Mouse (Mus musculus): ENCODE measurements around the gene Rin2. TPM values are rescaled to one million over a fixed set of nuclear protein-coding genes. Genes with fewer than 3 reads are reported as not detected.

Rin2 gene
- total RNA-seq (2015; ENCODE audit: low replicate concordance) (4.8 and 16.3 TPM in 2 replicates), total RNA-seq (2017; ENCODE audit: low replicate concordance) (4.3 and 6.3 TPM in 2 replicates)

DNA sequence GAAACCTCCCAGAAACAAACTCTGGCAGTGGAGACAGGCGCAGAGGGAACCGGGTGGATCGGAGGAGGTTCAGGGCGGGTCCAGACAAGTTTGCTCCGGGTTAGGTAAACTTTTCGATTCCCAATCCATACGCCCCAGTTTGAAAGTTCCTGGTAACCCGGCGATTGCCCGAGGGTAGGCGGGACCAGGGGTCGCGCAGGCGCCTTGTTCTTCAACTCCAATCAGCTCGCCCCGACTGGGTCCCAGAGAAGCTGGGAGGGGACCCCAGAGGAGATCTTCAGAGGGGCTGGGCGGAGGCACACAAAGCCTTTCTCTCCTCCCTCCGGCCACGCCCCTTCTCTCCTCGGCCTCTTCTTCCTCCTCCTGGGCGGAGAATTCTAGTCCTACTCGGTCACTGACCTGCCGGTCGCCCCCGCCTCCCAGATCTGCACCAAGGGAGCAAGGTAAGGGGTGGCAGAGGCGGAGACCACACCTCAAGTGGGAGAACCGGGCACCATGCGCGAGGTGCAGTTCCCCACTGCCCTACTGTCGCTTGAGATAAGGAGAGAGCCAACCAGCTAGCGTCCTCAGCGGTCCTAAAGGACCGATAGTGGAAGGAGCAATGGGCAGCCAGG lies at the start of gene Rin2:
TSS of gene Rin2 (plus strand) at position 74 of the 614 bp plus-strand sequence.
- no peak for ATAC-seq (replicated peaks; ENCODE audit: low FRiP score, poor library complexity, severe bottlenecking)

DNA sequence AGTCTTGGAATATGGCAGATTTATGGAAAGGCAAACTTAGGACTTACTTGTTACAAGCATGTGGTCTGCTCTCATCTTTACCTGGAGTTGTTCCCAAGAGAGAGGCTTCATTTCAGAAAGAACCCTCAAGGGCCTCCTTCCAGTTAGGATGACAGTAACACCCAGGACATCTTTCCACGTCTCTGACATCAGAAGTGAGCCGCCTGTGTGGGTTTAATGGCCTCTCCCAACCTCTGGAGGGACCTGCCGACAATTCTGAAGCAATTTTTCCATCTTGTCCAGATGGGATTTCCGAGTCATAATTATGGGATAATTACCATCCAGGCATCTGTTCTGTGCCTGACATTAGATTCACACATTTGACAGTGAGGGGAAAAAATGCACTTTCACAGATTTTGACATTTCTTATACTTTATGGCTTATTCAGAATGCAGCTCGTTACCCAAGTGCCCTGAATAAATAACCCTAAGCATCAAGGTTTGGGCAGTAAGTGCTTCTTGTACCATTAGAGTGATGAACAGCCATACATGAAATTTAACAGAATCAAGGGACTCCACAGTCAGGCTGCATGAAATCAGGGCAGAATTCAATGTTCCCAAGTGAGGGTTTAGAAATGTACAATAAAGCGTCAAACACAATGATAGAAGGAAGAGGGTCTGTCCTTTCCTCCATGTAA lies 43.8 kb upstream of the Rin2 start:
- ATAC-seq (replicated peaks; ENCODE audit: low FRiP score, poor library complexity, severe bottlenecking), result no peak

DNA sequence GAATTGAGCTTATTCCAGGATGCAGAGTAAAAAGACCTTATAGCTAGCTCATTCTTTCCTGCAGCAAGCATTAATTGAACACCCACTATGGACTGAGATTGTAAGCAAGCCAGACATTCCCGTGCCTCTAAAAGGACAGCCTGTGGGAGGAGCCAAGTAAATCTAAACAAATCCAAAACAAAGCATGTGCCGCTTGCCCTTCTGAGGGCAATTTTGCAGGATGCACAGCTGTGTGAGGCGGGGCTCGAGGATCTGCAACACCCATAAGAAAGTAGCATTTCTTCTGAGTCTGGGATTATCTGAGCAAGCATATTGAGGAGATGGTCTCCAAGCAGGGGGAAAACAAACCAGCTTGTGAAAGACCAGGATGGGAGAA lies 43.2 kb upstream of the Rin2 start:
- no peak for ATAC-seq (replicated peaks; ENCODE audit: low FRiP score, poor library complexity, severe bottlenecking)

DNA sequence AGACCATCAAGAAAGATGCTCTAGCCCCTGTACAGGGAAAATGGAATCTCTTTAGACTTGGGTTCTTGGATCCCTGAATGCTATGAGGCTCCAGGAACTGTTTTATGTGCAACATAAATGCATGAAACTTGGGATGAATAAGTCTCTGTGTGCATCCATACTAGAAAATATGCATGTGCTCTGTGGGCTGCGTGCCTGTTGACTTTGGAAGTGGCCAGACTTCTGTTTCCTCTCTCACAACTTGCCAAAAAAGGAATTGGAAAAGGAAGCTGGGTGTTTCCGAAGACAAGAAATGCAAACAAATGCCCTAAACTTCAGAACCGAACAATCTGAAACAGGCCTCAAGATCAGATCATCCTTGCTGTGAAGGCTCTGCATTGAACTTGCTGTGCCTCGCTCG lies 41.2 kb upstream of the Rin2 start:
- ATAC-seq (replicated peaks; ENCODE audit: low FRiP score, poor library complexity, severe bottlenecking), result no peak

DNA sequence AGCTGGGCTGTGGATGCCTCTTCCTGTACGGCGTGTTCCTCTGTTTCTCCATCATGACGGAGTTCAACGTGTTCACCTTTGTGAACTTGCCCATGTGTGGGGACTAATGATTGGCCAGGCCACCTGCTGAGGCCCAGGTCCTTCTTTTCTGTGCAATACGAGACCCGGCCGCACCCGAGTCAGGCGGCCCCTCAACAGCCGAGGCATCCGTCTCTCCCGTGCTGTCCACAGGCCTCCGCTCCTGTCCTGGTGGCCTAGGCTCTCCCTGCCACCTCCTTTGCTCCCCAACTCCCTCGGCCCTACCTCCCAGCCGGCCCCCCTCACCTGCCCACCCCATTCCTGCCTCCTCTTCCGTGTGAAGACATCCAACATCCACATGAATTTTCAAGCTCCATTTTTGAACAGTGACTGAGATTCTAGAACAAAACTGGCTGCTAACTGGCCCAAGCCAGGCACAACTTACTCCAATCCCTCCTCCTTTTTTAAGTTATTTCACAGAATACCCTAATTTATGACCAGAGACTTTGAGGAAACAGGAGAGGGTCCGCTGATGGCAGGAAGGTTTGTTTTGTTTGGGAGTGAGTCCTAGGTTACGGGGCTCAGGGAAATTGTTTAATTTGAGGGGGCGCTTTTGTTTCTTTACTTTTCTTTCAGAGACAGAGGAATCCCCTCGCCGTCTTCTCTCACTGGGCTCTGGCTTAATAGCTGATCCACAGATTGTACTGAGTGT lies 34.6 kb upstream of the Rin2 start:
- no peak for ATAC-seq (replicated peaks; ENCODE audit: low FRiP score, poor library complexity, severe bottlenecking)

DNA sequence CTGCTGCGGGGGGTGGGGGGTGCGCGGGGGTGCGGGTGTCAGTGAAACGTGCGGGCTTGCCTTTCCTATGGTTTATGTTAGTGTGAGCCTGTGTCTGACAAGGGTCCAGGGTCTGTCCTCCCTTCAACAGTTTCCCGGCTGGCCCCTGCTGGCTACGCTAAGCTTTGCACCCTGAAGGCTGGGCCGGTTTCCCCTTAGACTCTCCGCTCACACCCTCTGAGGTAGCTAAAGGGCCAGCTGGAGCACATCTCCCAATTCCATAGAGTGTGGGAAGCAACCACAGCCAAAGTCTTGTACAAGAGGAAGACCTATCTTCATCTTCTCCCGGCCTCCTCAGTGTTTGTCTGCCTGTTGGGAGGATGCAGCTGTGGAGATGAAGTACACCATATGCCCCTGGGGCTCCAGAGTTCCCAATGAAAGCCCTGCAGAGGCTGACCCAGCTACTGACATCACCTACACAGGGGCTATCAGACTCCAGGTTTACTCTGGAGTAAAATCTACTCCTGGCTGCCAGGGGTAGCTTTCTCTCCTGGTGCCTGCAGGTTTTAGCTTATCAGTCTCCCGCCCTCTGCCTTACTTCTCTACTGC lies 19.5 kb upstream of the Rin2 start:
- no peak for ATAC-seq (replicated peaks; ENCODE audit: low FRiP score, poor library complexity, severe bottlenecking)

DNA sequence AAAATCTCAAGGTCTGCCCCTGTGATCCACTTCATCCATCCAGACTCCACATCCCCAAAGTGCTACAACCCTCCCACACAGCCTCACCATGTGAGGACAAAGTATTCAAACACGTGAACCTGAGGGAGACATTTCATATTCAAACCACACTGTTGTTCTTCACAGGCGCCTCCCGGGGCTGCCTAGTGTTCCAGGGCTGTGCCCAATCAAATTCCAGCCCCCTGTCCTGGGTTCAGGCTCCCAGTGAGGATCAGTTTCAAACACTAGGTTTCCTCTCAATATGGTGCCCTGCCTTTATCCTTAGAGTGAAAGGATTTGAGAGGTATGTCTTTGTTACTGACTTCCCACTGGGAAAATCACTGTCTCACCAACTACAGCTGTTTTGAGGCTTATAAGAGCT lies 18.9 kb upstream of the Rin2 start:
- no peak for ATAC-seq (replicated peaks; ENCODE audit: low FRiP score, poor library complexity, severe bottlenecking)

DNA sequence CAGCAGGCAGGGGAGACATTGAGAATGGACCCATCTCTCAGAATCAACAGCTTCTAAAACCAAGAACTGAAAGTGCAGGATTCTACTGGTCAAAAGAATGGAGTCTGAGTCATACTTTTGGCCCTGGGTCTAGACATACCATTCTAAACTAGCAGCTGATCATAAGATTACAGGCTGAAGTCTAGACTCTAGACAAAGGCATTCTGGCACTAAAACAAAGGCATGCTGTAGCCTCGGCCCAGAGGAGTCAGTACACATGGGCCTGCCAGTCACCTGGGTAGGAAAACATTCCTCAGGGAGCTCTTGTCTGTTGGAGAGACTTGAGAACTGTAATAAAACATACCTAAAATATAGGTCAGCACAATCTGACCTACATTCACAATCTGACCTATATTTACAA lies 18.3 kb upstream of the Rin2 start:
- no peak for ATAC-seq (replicated peaks; ENCODE audit: low FRiP score, poor library complexity, severe bottlenecking)

DNA sequence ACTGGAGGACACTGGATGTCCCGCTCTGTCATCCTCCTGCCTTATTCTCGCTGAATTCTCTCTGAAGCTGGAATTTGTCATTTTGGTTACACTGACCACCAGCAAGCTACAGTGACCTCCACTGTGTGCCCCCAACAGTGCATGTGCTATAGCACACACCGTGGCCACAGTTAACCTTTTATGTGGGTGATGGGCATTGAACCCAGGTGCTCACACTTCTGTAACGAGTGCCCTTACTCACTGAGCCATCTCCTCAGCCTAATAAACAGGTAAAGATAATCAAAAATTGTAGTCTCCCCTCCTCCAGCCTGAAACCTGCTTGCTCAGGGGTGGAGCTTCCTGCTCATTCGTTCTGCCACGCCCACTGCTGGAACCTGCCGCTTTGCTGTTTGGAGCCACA lies 13.8 kb upstream of the Rin2 start:
- ATAC-seq (replicated peaks; ENCODE audit: low FRiP score, poor library complexity, severe bottlenecking), result no peak

DNA sequence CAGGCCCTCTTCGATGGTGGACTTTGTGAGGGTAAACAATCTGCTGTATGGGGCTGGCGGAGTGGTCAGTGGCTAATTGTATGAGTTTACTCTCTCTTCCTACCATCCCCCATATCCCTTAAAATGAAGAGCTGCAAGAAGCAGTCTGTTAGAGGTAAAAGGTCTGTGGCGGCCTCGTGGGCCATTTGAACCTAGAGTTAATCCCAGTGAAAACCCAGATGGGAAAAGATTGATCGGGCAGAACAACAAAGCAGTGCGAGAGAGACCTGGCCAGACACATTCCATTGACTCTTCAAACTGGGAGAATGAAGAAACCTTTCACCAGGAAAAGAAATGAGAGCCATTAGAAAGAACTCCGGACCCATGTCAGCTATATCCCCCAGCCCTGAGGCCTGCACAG lies 11.1 kb upstream of the Rin2 start:
- ATAC-seq (replicated peaks; ENCODE audit: low FRiP score, poor library complexity, severe bottlenecking), result no peak

DNA sequence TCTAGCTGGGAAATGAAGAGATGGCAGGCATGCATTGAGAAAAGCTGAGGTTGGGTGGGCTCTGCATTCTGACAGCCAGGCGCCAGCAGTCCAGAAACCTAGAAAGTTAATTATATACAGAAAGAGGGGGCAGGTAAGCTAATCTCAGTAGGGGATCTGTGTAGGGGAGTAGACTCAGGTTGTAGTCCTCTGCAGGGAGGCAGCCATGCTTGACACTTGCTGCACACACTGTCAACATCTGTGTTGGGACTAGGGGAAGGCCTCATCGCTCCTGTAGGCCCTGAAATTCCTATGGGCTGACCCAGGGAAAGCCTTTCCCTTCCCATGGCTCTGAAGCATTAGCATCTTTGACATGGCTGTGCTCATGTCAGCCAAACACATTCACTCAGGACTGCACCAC lies 10.7 kb upstream of the Rin2 start:
- no peak for ATAC-seq (replicated peaks; ENCODE audit: low FRiP score, poor library complexity, severe bottlenecking)

DNA sequence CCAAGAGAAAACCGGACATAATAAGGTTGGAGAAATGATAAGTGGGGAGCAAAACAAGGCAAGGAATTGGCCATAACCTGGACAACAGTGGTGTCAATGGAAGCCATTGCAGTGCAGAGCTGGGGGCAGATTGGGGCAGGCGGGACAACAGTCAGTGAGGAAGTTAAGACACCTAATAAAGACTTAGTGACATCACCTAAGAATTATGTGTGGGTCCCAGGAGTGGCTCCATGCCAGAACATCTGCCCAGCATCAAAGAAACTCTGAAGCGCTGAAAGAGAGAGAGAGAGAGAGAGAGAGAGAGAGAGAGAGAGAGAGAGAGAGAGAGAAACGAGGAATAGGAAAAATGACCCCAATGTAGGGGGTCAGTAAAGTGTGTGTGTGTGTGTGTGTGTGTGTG lies 6.9 kb upstream of the Rin2 start:
- no peak for ATAC-seq (replicated peaks; ENCODE audit: low FRiP score, poor library complexity, severe bottlenecking)

DNA sequence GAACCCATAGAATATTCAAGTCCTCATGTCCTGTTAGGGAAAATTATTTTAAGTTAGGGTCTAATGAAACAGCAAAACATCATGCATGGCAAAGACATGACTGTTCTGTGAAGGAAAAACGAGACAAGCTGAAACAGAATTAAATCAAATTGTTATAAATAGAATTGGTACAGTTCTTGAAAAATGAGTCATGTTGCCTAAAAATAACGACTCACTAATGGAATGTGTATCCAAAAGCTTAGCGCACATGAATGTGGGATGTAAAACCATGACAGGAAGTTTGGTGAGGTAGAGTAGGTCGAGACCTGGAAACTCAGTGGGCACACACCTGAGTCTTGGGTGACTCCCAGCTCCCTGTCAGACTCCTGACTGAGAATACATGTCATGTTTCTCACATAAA lies 4.9 kb upstream of the Rin2 start:
- ATAC-seq (replicated peaks; ENCODE audit: low FRiP score, poor library complexity, severe bottlenecking), result no peak

DNA sequence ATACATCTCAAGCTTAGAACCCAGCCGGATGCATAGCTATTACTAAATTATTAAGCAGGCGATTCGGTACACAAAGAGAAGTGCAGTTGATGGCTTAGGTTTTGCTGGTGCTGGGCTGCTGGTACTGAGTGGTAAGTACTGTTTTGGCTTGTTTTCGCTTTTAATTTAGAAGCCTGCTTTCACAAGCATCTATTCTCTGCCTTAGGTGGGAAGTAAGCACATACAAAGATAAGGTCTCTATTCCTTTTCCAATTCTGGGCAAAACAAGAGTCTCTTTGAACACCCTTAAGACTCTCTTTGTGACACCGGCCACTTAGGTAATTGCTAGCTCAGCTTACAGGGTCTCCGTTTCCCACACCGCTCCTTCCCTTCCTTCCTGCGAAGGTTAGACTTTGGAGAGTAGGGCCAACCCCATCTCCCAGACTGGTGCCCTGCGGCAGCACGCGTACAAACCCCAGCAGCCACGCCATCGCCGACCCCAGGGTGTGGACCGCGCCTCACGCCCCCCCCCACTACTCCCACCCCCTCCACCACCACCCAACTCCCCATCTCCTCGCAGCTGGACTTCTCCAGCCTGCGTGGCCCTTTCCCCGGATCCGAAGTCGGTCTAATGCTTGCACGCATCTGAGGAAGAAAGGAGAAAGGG lies 396 bp upstream of the Rin2 start:
- ATAC-seq (replicated peaks; ENCODE audit: low FRiP score, poor library complexity, severe bottlenecking), result no peak

DNA sequence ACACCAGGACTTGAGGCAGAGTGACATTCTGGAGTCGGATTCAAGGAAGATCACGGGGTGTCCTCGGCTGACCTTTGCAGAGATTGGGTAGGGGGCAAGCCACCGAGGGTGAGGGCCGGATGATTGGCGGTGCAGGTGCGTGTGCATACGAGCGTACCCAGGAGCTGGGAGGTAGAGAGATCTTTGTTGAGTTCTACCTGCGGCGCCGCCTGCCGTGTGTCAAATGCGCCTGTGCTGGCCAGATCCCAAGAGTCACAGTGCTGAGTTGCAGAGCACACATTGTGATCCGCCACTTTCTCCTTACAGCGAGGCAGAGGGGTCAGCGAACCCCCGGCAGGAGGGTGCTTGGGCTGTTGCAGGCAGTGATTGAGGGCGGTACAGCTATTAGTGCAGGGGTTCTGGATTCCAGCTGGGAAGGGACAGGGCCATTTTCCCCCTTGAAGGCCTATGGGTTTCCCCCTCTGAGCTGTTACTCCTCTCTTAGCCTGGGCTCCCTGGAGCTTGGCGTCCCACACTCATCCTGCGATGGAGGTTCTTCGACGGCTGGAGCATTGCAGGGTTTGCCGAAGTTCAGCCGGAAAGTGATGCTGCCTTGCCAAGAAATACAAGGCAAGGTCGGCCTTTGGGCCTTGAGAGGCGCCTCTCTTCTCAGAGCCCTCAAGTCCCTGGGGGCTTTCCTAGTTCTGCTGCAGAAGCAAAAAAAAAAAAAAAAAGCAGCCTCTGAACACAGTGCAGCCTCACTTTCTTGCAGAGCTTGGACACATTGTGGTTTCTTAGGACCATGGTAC lies 935 bp downstream of the Rin2 start:
- ATAC-seq (replicated peaks; ENCODE audit: low FRiP score, poor library complexity, severe bottlenecking), result no peak

DNA sequence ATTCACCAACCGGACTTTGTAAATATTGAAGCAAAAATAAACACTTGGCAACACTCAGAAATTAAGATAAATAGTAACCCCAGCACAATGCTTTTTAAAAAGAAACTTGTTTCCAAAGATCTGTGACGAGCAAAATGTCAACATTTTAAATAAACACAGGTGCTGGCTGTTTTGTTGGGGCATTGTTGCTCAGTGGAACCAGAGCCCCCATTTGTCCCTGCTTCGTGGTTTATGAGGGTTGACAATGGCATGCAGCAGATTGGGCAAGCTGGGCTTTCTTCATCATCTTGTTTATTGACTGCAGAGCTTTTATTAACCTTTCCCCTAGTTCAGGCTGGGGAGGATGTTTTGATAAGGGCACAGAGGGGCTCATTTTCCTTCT lies 1.5 kb downstream of the Rin2 start:
- ATAC-seq (replicated peaks; ENCODE audit: low FRiP score, poor library complexity, severe bottlenecking), result no peak

DNA sequence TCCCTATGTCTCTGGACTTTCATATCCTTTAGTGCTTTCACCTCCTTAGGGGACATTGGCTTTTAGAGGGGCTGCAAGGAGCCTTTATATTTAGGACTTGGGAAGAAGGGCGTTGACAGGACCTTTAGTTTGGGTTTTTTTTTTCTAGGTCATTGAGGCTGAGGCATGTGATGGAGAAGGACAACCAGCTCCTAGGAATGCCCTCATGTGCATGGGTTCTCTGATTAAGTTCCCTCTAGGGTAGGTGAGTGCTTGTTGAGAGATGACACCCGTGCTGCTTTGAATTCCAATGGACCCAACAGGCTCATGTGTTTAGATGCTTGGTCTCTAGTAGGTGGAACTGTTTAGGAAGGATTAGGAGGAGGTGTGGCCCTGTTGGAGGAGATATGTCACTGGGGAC lies 1.9 kb downstream of the Rin2 start:
- no peak for ATAC-seq (replicated peaks; ENCODE audit: low FRiP score, poor library complexity, severe bottlenecking)

DNA sequence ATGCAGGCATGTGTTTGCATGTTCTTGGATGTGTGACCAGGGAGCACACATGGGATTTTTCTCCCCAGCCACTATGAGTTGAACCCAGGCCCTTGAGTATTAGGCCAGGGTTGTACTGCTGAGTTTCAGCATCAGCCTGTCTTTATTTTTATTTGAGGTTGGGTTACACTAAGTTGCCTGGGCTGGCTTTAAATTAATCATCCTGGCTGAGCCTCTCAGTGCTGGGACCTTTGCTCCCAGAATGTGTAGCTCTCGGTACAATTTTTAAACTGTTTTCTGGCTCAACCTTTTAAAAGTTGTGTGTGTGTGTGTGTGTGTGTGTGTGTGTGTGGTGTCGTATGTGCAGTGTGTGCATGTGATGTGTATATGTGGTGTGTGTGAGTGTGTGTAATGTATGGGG lies 5.1 kb downstream of the Rin2 start:
- no peak for ATAC-seq (replicated peaks; ENCODE audit: low FRiP score, poor library complexity, severe bottlenecking)

DNA sequence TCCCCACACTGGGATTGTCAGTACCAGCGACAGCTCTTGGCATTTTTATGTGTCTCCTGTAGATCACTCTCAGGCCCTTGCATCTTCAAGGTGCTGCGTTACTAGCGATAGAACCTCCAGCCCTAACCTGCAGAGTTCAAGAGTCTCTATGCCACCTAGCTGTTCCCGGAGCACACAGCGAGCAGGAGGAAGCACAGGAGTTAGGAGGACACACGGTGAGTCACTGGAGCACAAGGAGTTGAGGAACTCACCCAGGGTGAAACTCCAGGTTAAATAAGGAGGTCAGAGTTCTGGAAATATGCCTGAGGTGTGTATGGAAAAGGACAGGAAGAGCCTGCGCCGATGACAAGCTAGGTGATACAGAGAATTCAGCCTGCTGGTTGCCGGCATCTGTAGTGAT lies 5.7 kb downstream of the Rin2 start:
- no peak for ATAC-seq (replicated peaks; ENCODE audit: low FRiP score, poor library complexity, severe bottlenecking)

DNA sequence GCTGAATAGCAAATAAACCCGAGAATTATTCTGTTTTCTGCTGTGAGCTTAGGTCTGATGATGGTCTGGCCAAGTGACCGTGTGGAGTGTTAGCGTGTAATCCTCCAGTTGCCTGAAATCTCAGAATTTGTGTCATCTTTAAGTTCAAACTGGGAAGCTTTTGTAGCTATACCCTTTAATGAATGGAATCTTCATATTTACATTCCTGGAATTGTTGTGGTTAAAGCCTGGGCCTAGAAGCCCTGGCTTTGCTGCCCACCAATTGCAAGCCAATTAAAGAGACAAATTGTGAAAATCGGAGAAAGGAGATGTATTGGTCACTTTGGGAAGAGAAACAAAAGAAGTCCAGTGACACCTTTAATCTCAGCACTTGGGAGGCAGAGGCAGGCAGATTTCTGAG lies 6.6 kb downstream of the Rin2 start:
- no peak for ATAC-seq (replicated peaks; ENCODE audit: low FRiP score, poor library complexity, severe bottlenecking)
